Mouse (Mus musculus) c-Kit-negative CD71-positive TER-119-positive erythroid progenitor cells, embryonic 14.5 days (primary cell): ENCODE results near the gene Olfr1132.
"Not testable (repeated sequence)": the region's sequence is repeated elsewhere in the genome, so short reads cannot be mapped to it uniquely, and the experiment has no call there.

Experiments used
- DNase-seq: peaks from one replicate; pipeline ENCODE4 v3.0.0-alpha.2; 2013; ENCODE audit warnings: low read depth, low spot score

The Olfr1132 gene

GRCm38 (mm10) chr2:87637435-87637834 is at the start of gene Olfr1132:
TSS of gene Olfr1132 (minus strand) at chr2:87637535.
- no peak for DNase-seq

- DNase-seq: no peak
These were observed 36.2 kb upstream of the Olfr1132 start, which contains the start of gene Olfr1135 for GRCm38 (mm10) chr2:87673564-87673963. TSS of gene Olfr1135 (minus strand) at chr2:87673664.

DNA sequence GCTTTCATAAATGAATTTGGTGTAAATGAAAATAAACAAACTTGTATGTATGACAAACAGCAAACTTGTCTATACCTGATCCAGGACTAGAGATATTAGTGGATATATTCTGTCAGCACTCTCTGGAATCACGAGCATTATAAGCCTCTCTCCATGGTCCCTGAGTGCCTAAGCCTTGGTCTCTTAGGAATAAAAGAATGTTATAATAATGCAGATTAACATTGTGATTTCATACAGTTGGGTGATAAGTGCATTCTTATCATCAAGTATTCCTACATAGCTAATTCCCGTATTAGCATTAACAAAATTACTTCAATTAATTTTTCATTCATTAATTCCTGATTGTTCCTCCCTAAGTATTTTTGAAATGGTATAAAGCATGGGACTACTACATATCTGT is 21.0 kb upstream of the Olfr1132 start, which contains the start of gene Olfr1134:
Gene Olfr1134 (minus strand): TSS at position 101 of the 400 bp plus-strand sequence.
- no peak for DNase-seq

- no peak for DNase-seq
These were observed 9.9 kb upstream of the Olfr1132 start, which contains the start of gene Olfr1133 for GRCm38 (mm10) chr2:87647274-87647673. TSS of gene Olfr1133 (minus strand) at chr2:87647374.

GRCm38 (mm10) chr2:87642441-87642840 is 5.1 kb upstream of the Olfr1132 start:
- DNase-seq: no peak

DNA sequence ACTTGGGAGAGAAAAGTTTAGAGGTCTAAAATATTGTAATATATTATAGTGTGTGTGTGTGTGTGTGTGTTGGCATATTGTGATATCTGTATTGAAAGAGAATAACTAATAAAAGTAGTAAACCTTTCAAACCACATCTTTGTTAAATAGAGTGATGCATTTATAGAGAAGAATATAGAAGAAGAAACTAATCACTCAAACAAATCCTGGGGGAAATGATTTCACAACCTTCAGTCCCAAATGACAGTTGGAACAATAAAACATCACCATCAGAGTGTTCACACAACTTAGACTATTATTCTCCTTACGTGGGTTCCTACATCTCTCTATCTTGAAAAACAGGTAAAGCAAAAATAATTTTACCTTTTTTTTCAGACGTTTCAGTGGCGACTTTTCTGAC is 10.5 kb downstream of the Olfr1132 start, which contains the start of gene Olfr1131:
Gene Olfr1131 (plus strand): TSS at position 301 of the 400 bp plus-strand sequence.
- no peak for DNase-seq

- not testable (repeated sequence) for DNase-seq
These were observed 31.4 kb downstream of the Olfr1132 start, which contains the start of gene Olfr1130 for GRCm38 (mm10) chr2:87605912-87606311. TSS of gene Olfr1130 (plus strand) at chr2:87606212.
